Mouse (Mus musculus): ENCODE results near the gene Srrd. TPM values are rescaled to one million over a fixed set of nuclear protein-coding genes. Genes with fewer than 3 reads are reported as not detected.

Srrd gene
- polyA plus RNA-seq, 1 experiment, result 107 TPM

GRCm38 (mm10) chr5:112359520-112359919 is 16.7 kb upstream of the Srrd start:
- Histone ChIP-seq H3K27me3 (ENCODE audit: control insufficient read depth, insufficient read depth, low read length) (no peaks in the 10 kb centered on the region), H3K27ac (ENCODE audit: control insufficient read depth, insufficient read depth, low read depth, low read length) (no peak overlapping the region), H3K36me3 (ENCODE audit: control insufficient read depth, insufficient read depth, low read length) (no peaks in the 10 kb centered on the region), H3K4me1 (ENCODE audit: control insufficient read depth, insufficient read depth, low read length) (peaks cover 9% of the 10 kb centered on the region), H3K4me3 (ENCODE audit: control insufficient read depth, low read depth, low read length) (no peak overlapping the region)
- TF ChIP-seq CTCF (IDR thresholded peaks at IDR 0.05; ENCODE audit: control insufficient read depth, insufficient read depth, insufficient replicate concordance, low read depth, low read length) (no peak), POLR2A (IDR thresholded peaks at IDR 0.05; ENCODE audit: control insufficient read depth, low read depth, low read length) (no peak)

GRCm38 (mm10) chr5:112356322-112356721 is 13.5 kb upstream of the Srrd start:
- H3K27ac ChIP-seq (ENCODE audit: control insufficient read depth, insufficient read depth, low read depth, low read length), result no peak overlapping the region
- H3K4me3 ChIP-seq (ENCODE audit: control insufficient read depth, low read depth, low read length), result peak overlapping the region; percentile 50
- peaks cover 9% of the 10 kb centered on the region for H3K4me1 ChIP-seq (ENCODE audit: control insufficient read depth, insufficient read depth, low read length)
- TF ChIP-seq POLR2A (IDR thresholded peaks at IDR 0.05; ENCODE audit: control insufficient read depth, low read depth, low read length) (no peak), CTCF (IDR thresholded peaks at IDR 0.05; ENCODE audit: control insufficient read depth, insufficient read depth, insufficient replicate concordance, low read depth, low read length) (no peak)
- no peaks in the 10 kb centered on the region for H3K27me3 ChIP-seq (ENCODE audit: control insufficient read depth, insufficient read depth, low read length)
- H3K36me3 ChIP-seq (ENCODE audit: control insufficient read depth, insufficient read depth, low read length), result no peaks in the 10 kb centered on the region

GRCm38 (mm10) chr5:112355910-112356309 is 13.1 kb upstream of the Srrd start, which contains the start of gene Gm6583:
Gene Gm6583 (minus strand): TSS chr5:112356033.
- Histone ChIP-seq H3K27me3 (ENCODE audit: control insufficient read depth, insufficient read depth, low read length) (no peaks in the 10 kb centered on the region), H3K4me1 (ENCODE audit: control insufficient read depth, insufficient read depth, low read length) (peaks cover 9% of the 10 kb centered on the region), H3K4me3 (ENCODE audit: control insufficient read depth, low read depth, low read length) (peak within 1 kb of the TSS; percentile 82), H3K36me3 (ENCODE audit: control insufficient read depth, insufficient read depth, low read length) (no peaks in the 10 kb centered on the region), H3K27ac (ENCODE audit: control insufficient read depth, insufficient read depth, low read depth, low read length) (peak within 1 kb of the TSS; percentile 29; the same call in 1 of the 2 replicates)
- TF ChIP-seq POLR2A (IDR thresholded peaks at IDR 0.05; ENCODE audit: control insufficient read depth, low read depth, low read length) (no peak; the same call in 1 of the 2 replicates), CTCF (IDR thresholded peaks at IDR 0.05; ENCODE audit: control insufficient read depth, insufficient read depth, insufficient replicate concordance, low read depth, low read length) (no peak)

DNA sequence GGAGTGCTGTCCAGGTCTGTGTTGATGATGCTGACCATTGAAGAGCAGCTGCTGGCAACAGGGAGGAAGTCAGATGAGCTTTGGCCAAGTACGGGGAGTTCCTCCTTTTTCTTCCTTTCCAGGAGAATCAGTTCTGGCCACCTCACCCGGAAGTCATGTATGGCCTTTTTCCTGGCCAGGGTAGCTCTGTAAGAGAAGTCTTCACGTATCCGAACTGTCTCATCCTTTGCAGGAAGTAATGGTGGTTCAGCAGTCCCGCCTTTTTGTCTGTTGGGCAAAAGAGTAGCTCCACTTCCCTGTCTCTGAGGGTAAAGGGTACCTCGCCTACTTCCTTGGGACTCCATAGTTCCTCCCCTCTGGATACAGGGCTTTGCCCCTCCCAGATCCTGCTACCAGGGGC is 12.7 kb upstream of the Srrd start:
- no peaks in the 10 kb centered on the region for H3K36me3 ChIP-seq (ENCODE audit: control insufficient read depth, insufficient read depth, low read length)
- TF ChIP-seq POLR2A (IDR thresholded peaks at IDR 0.05; ENCODE audit: control insufficient read depth, low read depth, low read length), result no peak

DNA sequence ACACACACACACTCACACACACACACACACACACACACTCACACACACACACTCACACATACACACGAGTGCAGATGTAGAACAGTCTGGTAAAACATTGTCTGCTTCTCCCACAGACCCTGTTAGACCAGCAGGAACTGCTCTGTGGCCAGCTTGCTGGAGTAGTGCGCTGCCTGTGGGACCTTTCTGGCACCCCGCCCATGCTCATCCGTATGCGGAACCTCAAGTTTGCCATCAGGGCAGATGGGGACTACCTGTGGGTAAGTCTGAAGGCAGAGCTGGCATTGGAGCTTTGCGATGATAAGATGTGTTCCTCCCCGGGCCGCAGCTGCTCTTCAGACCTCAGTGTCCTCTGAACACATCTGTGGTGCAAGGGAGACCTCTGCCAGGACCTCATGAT is 6.3 kb upstream of the Srrd start:
- H3K36me3 ChIP-seq (ENCODE audit: control insufficient read depth, insufficient read depth, low read length), result no peaks in the 10 kb centered on the region
- no peak overlapping the region for H3K4me3 ChIP-seq (ENCODE audit: control insufficient read depth, low read depth, low read length)
- no peak for TF ChIP-seq POLR2A (IDR thresholded peaks at IDR 0.05; ENCODE audit: control insufficient read depth, low read depth, low read length)
- H3K4me1 ChIP-seq (ENCODE audit: control insufficient read depth, insufficient read depth, low read length), result no peaks in the 10 kb centered on the region
- H3K27me3 ChIP-seq (ENCODE audit: control insufficient read depth, insufficient read depth, low read length), result no peaks in the 10 kb centered on the region
- no peak overlapping the region for H3K27ac ChIP-seq (ENCODE audit: control insufficient read depth, insufficient read depth, low read depth, low read length)

More for the DNA sequence above, 12.7 kb upstream of the Srrd start:
- peaks cover 9% of the 10 kb centered on the region for H3K4me1 ChIP-seq (ENCODE audit: control insufficient read depth, insufficient read depth, low read length)
- peak overlapping the region; percentile 82 for H3K4me3 ChIP-seq (ENCODE audit: control insufficient read depth, low read depth, low read length)
- peak overlapping the region; percentile 29; the same call in 1 of the 2 replicates for H3K27ac ChIP-seq (ENCODE audit: control insufficient read depth, insufficient read depth, low read depth, low read length)
- H3K27me3 ChIP-seq (ENCODE audit: control insufficient read depth, insufficient read depth, low read length), result no peaks in the 10 kb centered on the region

DNA sequence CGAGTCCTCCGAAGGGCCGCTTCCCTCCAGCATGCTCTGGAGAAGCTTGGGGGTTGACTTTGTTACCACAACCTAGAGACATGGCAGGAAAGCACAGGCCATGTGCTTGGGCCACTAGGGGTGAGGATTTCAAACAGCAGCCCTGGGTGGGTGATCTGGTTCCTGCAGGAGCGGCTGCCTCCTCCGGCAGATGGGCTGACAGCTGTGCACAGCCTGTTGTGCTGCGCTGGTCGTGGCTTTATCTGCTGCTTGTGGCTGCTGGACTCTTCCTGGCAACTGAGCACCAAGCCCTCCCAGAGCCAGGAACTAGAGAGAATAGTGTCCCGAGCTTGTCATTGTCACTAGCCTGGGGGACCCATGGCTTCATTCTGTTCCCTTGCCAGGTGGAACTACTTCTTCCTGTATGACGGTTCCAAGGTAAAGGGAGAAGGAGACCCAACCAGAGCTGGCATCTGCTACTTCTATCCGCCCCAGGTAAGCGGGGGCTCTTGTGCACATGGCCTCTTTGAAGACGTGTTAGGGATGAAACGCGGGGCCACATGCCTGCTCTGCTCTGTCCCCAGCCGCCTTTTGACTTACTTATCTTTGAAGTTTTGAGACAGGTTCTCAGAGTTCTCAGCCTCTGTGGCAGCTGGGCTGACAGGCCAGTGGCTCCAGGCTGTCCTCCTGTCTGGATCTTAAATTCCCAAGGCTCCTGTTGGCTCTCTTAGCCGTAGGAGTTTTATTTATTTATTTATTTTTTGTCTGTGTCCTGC is 3.5 kb upstream of the Srrd start:
- Histone ChIP-seq H3K4me1 (ENCODE audit: control insufficient read depth, insufficient read depth, low read length) (peaks cover 9% of the 10 kb centered on the region), H3K27me3 (ENCODE audit: control insufficient read depth, insufficient read depth, low read length) (no peaks in the 10 kb centered on the region), H3K4me3 (ENCODE audit: control insufficient read depth, low read depth, low read length) (no peak overlapping the region), H3K27ac (ENCODE audit: control insufficient read depth, insufficient read depth, low read depth, low read length) (no peak overlapping the region), H3K36me3 (ENCODE audit: control insufficient read depth, insufficient read depth, low read length) (no peaks in the 10 kb centered on the region)
- TF ChIP-seq CTCF (IDR thresholded peaks at IDR 0.05; ENCODE audit: control insufficient read depth, insufficient read depth, insufficient replicate concordance, low read depth, low read length) (no peak), POLR2A (IDR thresholded peaks at IDR 0.05; ENCODE audit: control insufficient read depth, low read depth, low read length) (no peak)

DNA sequence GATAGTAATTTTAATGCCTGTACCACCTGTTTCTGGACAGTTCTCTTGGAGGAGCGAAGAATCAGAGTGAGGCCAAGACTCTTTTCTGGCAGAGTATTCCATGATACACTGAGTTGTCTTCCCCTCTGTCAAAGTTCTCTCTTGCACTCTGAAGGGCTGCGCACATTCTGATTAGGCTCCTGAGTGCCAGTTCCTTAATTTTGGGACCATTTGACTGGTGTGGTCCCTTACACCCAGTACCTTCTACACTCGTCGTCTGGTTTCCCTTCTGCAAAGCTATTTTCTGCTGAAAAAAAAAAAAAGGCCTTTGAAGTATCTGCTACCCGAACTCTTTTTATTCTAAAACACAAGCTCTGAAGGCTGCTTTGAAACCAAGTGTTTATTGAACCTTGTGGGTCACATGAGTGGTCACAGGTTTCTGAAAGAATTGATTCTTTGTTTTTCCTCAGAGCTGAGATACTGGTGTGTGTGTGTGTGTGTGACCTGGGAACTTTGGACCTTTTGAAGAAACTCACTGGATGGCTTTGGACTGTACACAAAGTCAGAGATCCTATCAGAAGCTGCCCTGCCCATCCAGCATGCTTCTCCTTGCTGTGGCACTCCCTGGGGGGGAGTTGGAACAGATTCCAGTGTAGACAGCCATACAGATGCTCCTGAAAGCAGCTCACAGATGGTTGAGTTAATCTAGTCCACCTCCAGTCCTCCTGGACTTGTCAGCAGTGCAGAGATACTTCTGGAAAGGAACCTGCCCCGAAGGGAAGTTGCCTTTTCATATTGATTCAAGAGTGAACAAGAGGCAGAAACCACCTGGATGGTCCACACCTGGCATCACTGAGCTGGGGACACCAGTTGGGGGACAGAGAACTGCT is 1.5 kb upstream of the Srrd start:
- Histone ChIP-seq H3K4me1 (ENCODE audit: control insufficient read depth, insufficient read depth, low read length) (peaks cover 9% of the 10 kb centered on the region), H3K36me3 (ENCODE audit: control insufficient read depth, insufficient read depth, low read length) (no peaks in the 10 kb centered on the region), H3K27ac (ENCODE audit: control insufficient read depth, insufficient read depth, low read depth, low read length) (no peak overlapping the region), H3K4me3 (ENCODE audit: control insufficient read depth, low read depth, low read length) (no peak overlapping the region), H3K27me3 (ENCODE audit: control insufficient read depth, insufficient read depth, low read length) (no peaks in the 10 kb centered on the region)
- TF ChIP-seq CTCF (IDR thresholded peaks at IDR 0.05; ENCODE audit: control insufficient read depth, insufficient read depth, insufficient replicate concordance, low read depth, low read length), result no peak
- no peak for TF ChIP-seq POLR2A (IDR thresholded peaks at IDR 0.05; ENCODE audit: control insufficient read depth, low read depth, low read length)

Measured in testis, adult 2 months (tissue).